Mouse (Mus musculus): ENCODE data around the gene Fdxr. TPM values are rescaled to one million over a fixed set of nuclear protein-coding genes. Genes with fewer than 3 reads are reported as not detected.

The Fdxr gene
- polyA plus RNA-seq, 1 experiment: 36.3 TPM

GRCm38 (mm10) chr11:115298160-115298559 lies 21.3 kb upstream of the Fdxr start:
- Histone ChIP-seq H3K27ac (ENCODE audit: control insufficient read depth, insufficient read depth, low read length) (no peak overlapping the region), H3K36me3 (ENCODE audit: control insufficient read depth, insufficient read depth, low read length) (no peaks in the 10 kb centered on the region), H3K27me3 (ENCODE audit: control insufficient read depth, insufficient read depth, low read length) (no peaks in the 10 kb centered on the region), H3K4me3 (ENCODE audit: control insufficient read depth, insufficient read depth, low read length) (no peak overlapping the region), H3K4me1 (replicated peaks; ENCODE audit: control insufficient read depth, insufficient read depth, low read length) (peaks cover 10% of the 10 kb centered on the region)
- 87% methylated on average over 8 of the region's 8 CpGs for WGBS
- TF ChIP-seq POLR2A (IDR thresholded peaks at IDR 0.05; ENCODE audit: control insufficient read depth, extremely low read depth, insufficient read depth, low read length, poor library complexity) (no peak), CTCF (IDR thresholded peaks at IDR 0.05; ENCODE audit: borderline replicate concordance, control insufficient read depth, extremely low read depth, insufficient read depth, low read length, poor library complexity) (no peak)
- DNase-seq: no peak

GRCm38 (mm10) chr11:115297214-115297826 lies 20.5 kb upstream of the Fdxr start, which contains the start of gene Fads6:
Gene Fads6 (minus strand): TSS chr11:115297663.
- Histone ChIP-seq H3K27ac (ENCODE audit: control insufficient read depth, insufficient read depth, low read length) (no peak within 1 kb of the TSS), H3K4me3 (ENCODE audit: control insufficient read depth, insufficient read depth, low read length) (peak within 1 kb of the TSS; percentile 48), H3K27me3 (ENCODE audit: control insufficient read depth, insufficient read depth, low read length) (no peaks in the 10 kb centered on the region), H3K4me1 (replicated peaks; ENCODE audit: control insufficient read depth, insufficient read depth, low read length) (peaks cover 10% of the 10 kb centered on the region), H3K36me3 (ENCODE audit: control insufficient read depth, insufficient read depth, low read length) (no peaks in the 10 kb centered on the region)
- DNase-seq: peak; percentile 74
- TF ChIP-seq CTCF (IDR thresholded peaks at IDR 0.05; ENCODE audit: borderline replicate concordance, control insufficient read depth, extremely low read depth, insufficient read depth, low read length, poor library complexity): no peak
- no peak for TF ChIP-seq POLR2A (IDR thresholded peaks at IDR 0.05; ENCODE audit: control insufficient read depth, extremely low read depth, insufficient read depth, low read length, poor library complexity)
- WGBS: 1% methylated on average over 44 of the region's 44 CpGs

- WGBS: 66% methylated on average over 21 of the region's 21 CpGs
- no peaks in the 10 kb centered on the region for H3K36me3 ChIP-seq (ENCODE audit: control insufficient read depth, insufficient read depth, low read length)
- peaks cover 10% of the 10 kb centered on the region for H3K4me1 ChIP-seq (replicated peaks; ENCODE audit: control insufficient read depth, insufficient read depth, low read length)
- TF ChIP-seq CTCF (IDR thresholded peaks at IDR 0.05; ENCODE audit: borderline replicate concordance, control insufficient read depth, extremely low read depth, insufficient read depth, low read length, poor library complexity) (no peak), POLR2A (IDR thresholded peaks at IDR 0.05; ENCODE audit: control insufficient read depth, extremely low read depth, insufficient read depth, low read length, poor library complexity) (no peak)
- DNase-seq: no peak
- peak overlapping the region; percentile 23 for H3K4me3 ChIP-seq (ENCODE audit: control insufficient read depth, insufficient read depth, low read length)
- no peak overlapping the region for H3K27ac ChIP-seq (ENCODE audit: control insufficient read depth, insufficient read depth, low read length)
- H3K27me3 ChIP-seq (ENCODE audit: control insufficient read depth, insufficient read depth, low read length): no peaks in the 10 kb centered on the region
These were observed 19.8 kb upstream of the Fdxr start for GRCm38 (mm10) chr11:115296471-115297210.

- DNase-seq: no peak
- H3K27me3 ChIP-seq (ENCODE audit: control insufficient read depth, insufficient read depth, low read length): no peaks in the 10 kb centered on the region
- no peak overlapping the region for H3K27ac ChIP-seq (ENCODE audit: control insufficient read depth, insufficient read depth, low read length)
- no peaks in the 10 kb centered on the region for H3K36me3 ChIP-seq (ENCODE audit: control insufficient read depth, insufficient read depth, low read length)
- WGBS: 98% methylated on average over 11 of the region's 11 CpGs
- TF ChIP-seq POLR2A (IDR thresholded peaks at IDR 0.05; ENCODE audit: control insufficient read depth, extremely low read depth, insufficient read depth, low read length, poor library complexity): no peak
- H3K4me3 ChIP-seq (ENCODE audit: control insufficient read depth, insufficient read depth, low read length): no peak overlapping the region
- H3K4me1 ChIP-seq (replicated peaks; ENCODE audit: control insufficient read depth, insufficient read depth, low read length): peaks cover 10% of the 10 kb centered on the region
These were observed 19.1 kb upstream of the Fdxr start for GRCm38 (mm10) chr11:115295939-115296338.

- H3K4me3 ChIP-seq (ENCODE audit: control insufficient read depth, insufficient read depth, low read length): no peak overlapping the region
- 91% methylated on average over 14 of the region's 14 CpGs for WGBS
- H3K27ac ChIP-seq (ENCODE audit: control insufficient read depth, insufficient read depth, low read length): no peak overlapping the region
- H3K27me3 ChIP-seq (ENCODE audit: control insufficient read depth, insufficient read depth, low read length): no peaks in the 10 kb centered on the region
- no peak for DNase-seq
- H3K4me1 ChIP-seq (replicated peaks; ENCODE audit: control insufficient read depth, insufficient read depth, low read length): peaks cover 10% of the 10 kb centered on the region
- no peaks in the 10 kb centered on the region for H3K36me3 ChIP-seq (ENCODE audit: control insufficient read depth, insufficient read depth, low read length)
- TF ChIP-seq POLR2A (IDR thresholded peaks at IDR 0.05; ENCODE audit: control insufficient read depth, extremely low read depth, insufficient read depth, low read length, poor library complexity): no peak
- TF ChIP-seq CTCF (IDR thresholded peaks at IDR 0.05; ENCODE audit: borderline replicate concordance, control insufficient read depth, extremely low read depth, insufficient read depth, low read length, poor library complexity): no peak
These were observed 16.0 kb upstream of the Fdxr start for GRCm38 (mm10) chr11:115292631-115293375.

GRCm38 (mm10) chr11:115291503-115291902 lies 14.7 kb upstream of the Fdxr start:
- Histone ChIP-seq H3K27me3 (ENCODE audit: control insufficient read depth, insufficient read depth, low read length) (no peaks in the 10 kb centered on the region), H3K36me3 (ENCODE audit: control insufficient read depth, insufficient read depth, low read length) (no peaks in the 10 kb centered on the region), H3K4me1 (replicated peaks; ENCODE audit: control insufficient read depth, insufficient read depth, low read length) (peaks cover under 1% of the 10 kb centered on the region; the same call in 1 of the 2 replicates), H3K4me3 (ENCODE audit: control insufficient read depth, insufficient read depth, low read length) (no peak overlapping the region), H3K27ac (ENCODE audit: control insufficient read depth, insufficient read depth, low read length) (no peak overlapping the region)
- no peak for DNase-seq
- WGBS: 93% methylated on average over 10 of the region's 10 CpGs
- TF ChIP-seq CTCF (IDR thresholded peaks at IDR 0.05; ENCODE audit: borderline replicate concordance, control insufficient read depth, extremely low read depth, insufficient read depth, low read length, poor library complexity): no peak
- no peak for TF ChIP-seq POLR2A (IDR thresholded peaks at IDR 0.05; ENCODE audit: control insufficient read depth, extremely low read depth, insufficient read depth, low read length, poor library complexity)
